Mouse (Mus musculus): Measurements from ENCODE around the gene Mpp5.

The Mpp5 gene

GRCm38 (mm10) chr12:78748557-78749377 is at the start of gene Mpp5:
Mpp5 (plus strand) TSS chr12:78748907.
- DNase-seq (ENCODE audit: low spot score), result peak; percentile 98

- DNase-seq (ENCODE audit: low spot score), result no peak
These were observed 30.9 kb upstream of the Mpp5 start for GRCm38 (mm10) chr12:78717783-78718182.

GRCm38 (mm10) chr12:78727723-78728122 is 21.0 kb upstream of the Mpp5 start:
- no peak for DNase-seq (ENCODE audit: low spot score)

- DNase-seq (ENCODE audit: low spot score), result no peak
These were observed 9.1 kb upstream of the Mpp5 start for GRCm38 (mm10) chr12:78739633-78740032.

GRCm38 (mm10) chr12:78740289-78740688 is 8.4 kb upstream of the Mpp5 start:
- no peak for DNase-seq (ENCODE audit: low spot score)

GRCm38 (mm10) chr12:78746226-78746625 is 2.5 kb upstream of the Mpp5 start:
- no peak for DNase-seq (ENCODE audit: low spot score)

- no peak for DNase-seq (ENCODE audit: low spot score)
These were observed 1.3 kb upstream of the Mpp5 start for GRCm38 (mm10) chr12:78747406-78747805.

GRCm38 (mm10) chr12:78748113-78748512 is 594 bp upstream of the Mpp5 start:
- peak; percentile 44 for DNase-seq (ENCODE audit: low spot score)

- DNase-seq (ENCODE audit: low spot score), result peak; percentile 72
These were observed 683 bp downstream of the Mpp5 start for GRCm38 (mm10) chr12:78749378-78749801.

GRCm38 (mm10) chr12:78761979-78762378 is 13.3 kb downstream of the Mpp5 start:
- no peak for DNase-seq (ENCODE audit: low spot score)

GRCm38 (mm10) chr12:78769031-78769713 is 20.5 kb downstream of the Mpp5 start:
- no peak for DNase-seq (ENCODE audit: low spot score)

GRCm38 (mm10) chr12:78773211-78773610 is 24.5 kb downstream of the Mpp5 start:
- no peak for DNase-seq (ENCODE audit: low spot score)

- no peak for DNase-seq (ENCODE audit: low spot score)
These were observed 29.2 kb downstream of the Mpp5 start for GRCm38 (mm10) chr12:78777916-78778315.

- DNase-seq (ENCODE audit: low spot score), result no peak
These were observed 29.8 kb downstream of the Mpp5 start for GRCm38 (mm10) chr12:78778423-78779067.

GRCm38 (mm10) chr12:78788266-78788873 is 39.7 kb downstream of the Mpp5 start:
- DNase-seq (ENCODE audit: low spot score), result no peak

- DNase-seq (ENCODE audit: low spot score), result no peak
These were observed 42.1 kb downstream of the Mpp5 start for GRCm38 (mm10) chr12:78790791-78791190.

GRCm38 (mm10) chr12:78794236-78794635 is 45.5 kb downstream of the Mpp5 start:
- no peak for DNase-seq (ENCODE audit: low spot score)

- no peak for DNase-seq (ENCODE audit: low spot score)
These were observed 51.3 kb downstream of the Mpp5 start for GRCm38 (mm10) chr12:78800036-78800435.

- DNase-seq (ENCODE audit: low spot score), result no peak
These were observed 53.1 kb downstream of the Mpp5 start for GRCm38 (mm10) chr12:78801836-78802235.

GRCm38 (mm10) chr12:78814437-78814836 is 65.7 kb downstream of the Mpp5 start:
- DNase-seq (ENCODE audit: low spot score), result no peak

GRCm38 (mm10) chr12:78834496-78834895 is 85.8 kb downstream of the Mpp5 start:
- DNase-seq (ENCODE audit: low spot score), result no peak

GRCm38 (mm10) chr12:78839906-78840305 is 91.2 kb downstream of the Mpp5 start:
- DNase-seq (ENCODE audit: low spot score), result no peak
